Mouse (Mus musculus): ENCODE data around the gene Pi4k2a. TPM values are rescaled to one million over a fixed set of nuclear protein-coding genes. Genes with fewer than 3 reads are reported as not detected.

The Pi4k2a gene
- polyA plus RNA-seq, 1 experiment from 2014 or later = 20.9 TPM

DNA sequence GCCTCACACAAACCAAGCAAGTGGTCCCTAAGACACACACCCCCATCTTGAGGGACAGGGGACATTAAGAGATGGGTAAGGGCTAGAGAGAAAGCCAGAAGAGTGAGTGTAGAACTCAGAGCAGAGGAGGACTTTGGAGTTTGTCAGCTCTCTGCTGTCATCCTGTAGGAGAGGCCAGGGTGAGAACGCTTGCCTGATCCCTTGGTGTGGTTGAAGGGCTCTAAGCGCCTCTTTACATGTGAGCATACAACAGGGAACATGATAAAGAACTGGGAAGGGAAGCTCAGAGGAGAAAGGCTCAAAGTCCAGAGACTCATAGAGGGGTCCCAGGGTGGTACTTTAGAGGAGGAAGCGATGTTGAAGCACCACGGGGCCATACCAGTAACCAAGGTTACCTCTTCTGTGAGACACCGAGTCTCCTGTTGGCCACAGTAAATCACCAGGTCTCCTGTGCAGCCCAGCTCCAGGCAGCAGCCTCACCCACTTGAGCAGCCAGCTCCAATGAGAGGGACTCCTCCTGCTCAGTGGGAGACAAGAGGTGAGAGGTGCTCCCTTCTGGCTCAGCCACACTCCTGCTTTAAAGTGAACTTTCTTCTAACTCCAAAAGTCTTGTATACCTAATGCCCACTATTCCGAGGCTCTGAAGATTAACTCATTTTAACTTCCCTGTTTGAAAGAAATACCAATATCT, 33.4 kb upstream of the Pi4k2a start:
- H3K4me3 ChIP-seq (ENCODE audit: low read depth, low read length) = no peak overlapping the region
- H3K4me2 ChIP-seq (replicated peaks; ENCODE audit: low read depth, low read length) = no peak overlapping the region
- WGBS = 82% methylated on average over 6 of the region's 6 CpGs
- no peaks in the 10 kb centered on the region for H3K27me3 ChIP-seq (ENCODE audit: control insufficient read depth, insufficient read depth, low read length)
- DNase-seq (ENCODE audit: low spot score) = no peak
- no peak overlapping the region for H3K9ac ChIP-seq (ENCODE audit: low read depth, low read length)
- no peaks in the 10 kb centered on the region for H3K9me3 ChIP-seq (ENCODE audit: control insufficient read depth, low read length)
- ATAC-seq (ENCODE audit: low FRiP score) = no peak
- no peaks in the 10 kb centered on the region for H3K36me3 ChIP-seq (ENCODE audit: control insufficient read depth, insufficient read depth, low read length)
- H3K27ac ChIP-seq (ENCODE audit: low read depth, low read length) = no peak overlapping the region
- H3K4me1 ChIP-seq (replicated peaks; ENCODE audit: control insufficient read depth, insufficient read depth, low read length) = no peaks in the 10 kb centered on the region

DNA sequence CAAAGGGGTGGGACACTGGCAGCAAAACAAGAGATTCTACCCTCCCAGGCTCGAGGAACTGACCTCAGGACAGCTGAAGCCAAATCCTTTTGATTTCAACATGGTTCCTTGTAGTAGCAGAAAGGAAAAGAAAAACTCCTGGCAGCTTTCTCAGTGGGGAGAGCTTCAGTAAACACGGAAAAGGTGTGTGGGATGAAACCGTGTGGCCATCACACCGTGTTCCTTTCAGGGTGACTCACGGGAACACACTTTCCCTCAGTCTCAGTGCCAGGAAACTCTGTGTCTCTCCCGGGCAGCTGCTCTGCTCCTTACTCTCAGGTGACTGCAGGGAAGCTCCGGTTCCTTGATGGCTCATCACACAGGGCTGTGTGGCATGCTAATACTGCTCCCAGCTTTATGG, 31.8 kb upstream of the Pi4k2a start:
- H3K4me2 ChIP-seq (replicated peaks; ENCODE audit: low read depth, low read length) = no peak overlapping the region
- no peaks in the 10 kb centered on the region for H3K9me3 ChIP-seq (ENCODE audit: control insufficient read depth, low read length)
- no peaks in the 10 kb centered on the region for H3K4me1 ChIP-seq (replicated peaks; ENCODE audit: control insufficient read depth, insufficient read depth, low read length)
- H3K9ac ChIP-seq (ENCODE audit: low read depth, low read length) = no peak overlapping the region
- no peak overlapping the region for H3K4me3 ChIP-seq (ENCODE audit: low read depth, low read length)
- no peak overlapping the region for H3K27ac ChIP-seq (ENCODE audit: low read depth, low read length)
- H3K36me3 ChIP-seq (ENCODE audit: control insufficient read depth, insufficient read depth, low read length) = no peaks in the 10 kb centered on the region
- ATAC-seq (ENCODE audit: low FRiP score) = no peak
- DNase-seq (ENCODE audit: low spot score) = no peak
- WGBS = 80% methylated on average over 7 of the region's 7 CpGs
- H3K27me3 ChIP-seq (ENCODE audit: control insufficient read depth, insufficient read depth, low read length) = no peaks in the 10 kb centered on the region

DNA sequence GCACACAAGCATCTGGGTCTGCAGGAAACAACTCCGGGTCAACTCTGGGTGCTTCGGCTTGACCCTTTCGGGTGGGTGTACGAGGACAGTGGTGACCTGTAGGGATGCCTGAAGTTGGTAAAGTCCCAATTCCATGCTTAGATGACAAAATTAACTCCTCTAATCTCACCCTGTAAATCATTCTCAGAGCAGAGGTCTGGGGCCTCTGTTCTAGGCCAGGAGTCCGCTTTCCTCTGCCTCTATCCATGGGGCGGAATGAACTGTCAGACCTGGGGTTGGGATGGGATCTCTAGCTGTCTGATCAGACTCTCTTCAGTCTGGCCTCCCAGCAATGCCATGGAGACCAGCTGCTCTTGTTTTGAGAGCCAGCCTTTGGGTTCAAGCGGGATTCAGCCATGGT, 28.8 kb upstream of the Pi4k2a start:
- Histone ChIP-seq H3K9ac (ENCODE audit: low read depth, low read length) (no peak overlapping the region), H3K4me1 (replicated peaks; ENCODE audit: control insufficient read depth, insufficient read depth, low read length) (no peaks in the 10 kb centered on the region), H3K36me3 (ENCODE audit: control insufficient read depth, insufficient read depth, low read length) (no peaks in the 10 kb centered on the region), H3K4me3 (ENCODE audit: low read depth, low read length) (no peak overlapping the region), H3K27me3 (ENCODE audit: control insufficient read depth, insufficient read depth, low read length) (no peaks in the 10 kb centered on the region), H3K9me3 (ENCODE audit: control insufficient read depth, low read length) (no peaks in the 10 kb centered on the region), H3K4me2 (replicated peaks; ENCODE audit: low read depth, low read length) (no peak overlapping the region), H3K27ac (ENCODE audit: low read depth, low read length) (no peak overlapping the region)
- DNase-seq (ENCODE audit: low spot score) (no peak), ATAC-seq (ENCODE audit: low FRiP score) (no peak)
- 95% methylated on average over 7 of the region's 7 CpGs for WGBS

DNA sequence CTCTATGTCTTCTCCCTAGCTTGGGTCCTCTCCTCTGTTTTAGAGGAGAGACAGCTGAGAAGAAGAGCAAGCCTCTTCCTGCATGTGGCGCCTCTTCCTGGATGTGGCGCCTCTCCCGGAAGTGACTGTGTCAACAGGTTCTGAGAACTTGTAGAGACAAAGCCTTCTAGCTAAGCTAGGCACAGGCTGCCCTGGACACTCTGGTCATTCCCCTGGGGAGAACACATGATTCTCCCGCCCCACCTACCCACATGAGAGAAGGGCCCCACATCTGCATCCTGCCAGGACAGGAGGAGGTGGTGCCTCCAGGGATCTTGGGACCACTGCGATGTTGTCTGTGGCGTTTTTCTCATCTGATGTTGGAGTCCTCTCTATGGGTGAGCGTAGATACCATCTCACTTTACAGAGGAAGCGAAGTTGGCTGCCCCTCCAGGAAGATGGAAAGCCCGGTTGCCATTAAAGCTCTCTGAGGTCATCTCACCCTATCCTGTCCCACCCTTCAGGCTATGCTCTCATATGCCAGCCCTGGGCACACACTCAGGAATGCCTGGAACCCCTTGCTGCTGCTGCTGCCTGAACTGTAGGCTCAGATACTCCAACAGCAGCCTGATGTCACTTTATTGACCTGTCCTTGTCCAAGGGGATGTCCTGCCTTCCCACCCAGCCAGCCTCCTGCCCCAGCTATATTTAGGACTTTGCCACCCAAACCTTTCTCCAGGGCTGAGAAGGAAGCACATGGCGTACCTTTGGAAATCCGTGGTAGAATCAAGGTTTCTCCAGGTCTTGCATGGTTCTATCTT, 21.6 kb upstream of the Pi4k2a start:
- no peaks in the 10 kb centered on the region for H3K9me3 ChIP-seq (ENCODE audit: control insufficient read depth, low read length)
- H3K4me3 ChIP-seq (ENCODE audit: low read depth, low read length) = no peak overlapping the region
- no peak for ATAC-seq (ENCODE audit: low FRiP score)
- 85% methylated on average over 11 of the region's 11 CpGs for WGBS
- no peak overlapping the region for H3K4me2 ChIP-seq (replicated peaks; ENCODE audit: low read depth, low read length)
- H3K27ac ChIP-seq (ENCODE audit: low read depth, low read length) = no peak overlapping the region
- H3K9ac ChIP-seq (ENCODE audit: low read depth, low read length) = no peak overlapping the region
- no peaks in the 10 kb centered on the region for H3K4me1 ChIP-seq (replicated peaks; ENCODE audit: control insufficient read depth, insufficient read depth, low read length)
- no peaks in the 10 kb centered on the region; the same call in 1 of the 2 replicates for H3K27me3 ChIP-seq (ENCODE audit: control insufficient read depth, insufficient read depth, low read length)
- no peaks in the 10 kb centered on the region for H3K36me3 ChIP-seq (ENCODE audit: control insufficient read depth, insufficient read depth, low read length)
- no peak for DNase-seq (ENCODE audit: low spot score)

DNA sequence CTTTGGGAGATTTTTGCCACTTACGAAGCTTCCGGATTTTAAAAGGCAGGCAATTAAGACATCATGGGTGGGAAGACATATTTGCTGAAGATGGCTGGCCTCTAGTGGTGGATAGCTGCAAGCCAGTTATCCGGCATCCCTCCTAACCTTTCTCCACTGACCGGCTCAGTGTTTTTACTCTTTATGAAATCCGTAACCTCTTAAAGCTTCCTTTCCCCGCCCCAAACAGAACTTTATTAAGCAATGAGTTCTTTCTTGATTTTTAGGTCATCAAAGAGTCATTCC, 21.1 kb upstream of the Pi4k2a start:
- no peak for ATAC-seq (ENCODE audit: low FRiP score)
- no peak overlapping the region for H3K4me3 ChIP-seq (ENCODE audit: low read depth, low read length)

DNA sequence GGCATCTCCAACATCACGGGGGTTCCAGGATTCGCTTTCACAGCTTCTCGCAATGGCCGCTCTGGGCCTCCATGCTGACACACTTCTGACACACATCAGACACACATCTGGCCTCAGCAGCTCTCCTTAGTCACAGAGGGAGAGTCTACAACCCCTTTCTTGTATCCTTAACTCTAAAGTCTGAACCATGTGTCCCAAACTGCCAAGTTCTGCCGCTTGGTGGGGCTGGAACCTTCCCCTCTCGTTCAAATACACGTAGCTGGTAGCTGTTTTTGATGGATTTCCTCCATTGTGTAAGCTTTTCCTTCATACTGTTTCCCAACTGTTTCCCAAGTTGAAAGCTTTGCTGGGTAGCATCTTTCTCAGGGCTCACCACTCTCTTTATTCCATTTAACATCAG, 19.0 kb upstream of the Pi4k2a start:
- no peaks in the 10 kb centered on the region for H3K9me3 ChIP-seq (ENCODE audit: control insufficient read depth, low read length)
- H3K36me3 ChIP-seq (ENCODE audit: control insufficient read depth, insufficient read depth, low read length) = peaks cover 5% of the 10 kb centered on the region; the same call in 1 of the 2 replicates
- ATAC-seq (ENCODE audit: low FRiP score) (no peak), DNase-seq (ENCODE audit: low spot score) (no peak)
- no peaks in the 10 kb centered on the region; the same call in 1 of the 2 replicates for H3K27me3 ChIP-seq (ENCODE audit: control insufficient read depth, insufficient read depth, low read length)
- no peak overlapping the region for H3K4me2 ChIP-seq (replicated peaks; ENCODE audit: low read depth, low read length)
- WGBS = 75% methylated on average over 7 of the region's 7 CpGs
- no peak overlapping the region for H3K9ac ChIP-seq (ENCODE audit: low read depth, low read length)
- H3K4me1 ChIP-seq (replicated peaks; ENCODE audit: control insufficient read depth, insufficient read depth, low read length) = no peaks in the 10 kb centered on the region
- no peak overlapping the region for H3K4me3 ChIP-seq (ENCODE audit: low read depth, low read length)
- H3K27ac ChIP-seq (ENCODE audit: low read depth, low read length) = no peak overlapping the region

More for the DNA sequence above, 21.1 kb upstream of the Pi4k2a start:
- H3K9ac ChIP-seq (ENCODE audit: low read depth, low read length) = no peak overlapping the region
- no peak for DNase-seq (ENCODE audit: low spot score)
- H3K27me3 ChIP-seq (ENCODE audit: control insufficient read depth, insufficient read depth, low read length) = no peaks in the 10 kb centered on the region; the same call in 1 of the 2 replicates
- no peak overlapping the region for H3K27ac ChIP-seq (ENCODE audit: low read depth, low read length)
- no peaks in the 10 kb centered on the region for H3K4me1 ChIP-seq (replicated peaks; ENCODE audit: control insufficient read depth, insufficient read depth, low read length)
- no peaks in the 10 kb centered on the region for H3K36me3 ChIP-seq (ENCODE audit: control insufficient read depth, insufficient read depth, low read length)
- H3K9me3 ChIP-seq (ENCODE audit: control insufficient read depth, low read length) = no peaks in the 10 kb centered on the region
- WGBS = 69% methylated on average over 6 of the region's 6 CpGs
- H3K4me2 ChIP-seq (replicated peaks; ENCODE audit: low read depth, low read length) = no peak overlapping the region

DNA sequence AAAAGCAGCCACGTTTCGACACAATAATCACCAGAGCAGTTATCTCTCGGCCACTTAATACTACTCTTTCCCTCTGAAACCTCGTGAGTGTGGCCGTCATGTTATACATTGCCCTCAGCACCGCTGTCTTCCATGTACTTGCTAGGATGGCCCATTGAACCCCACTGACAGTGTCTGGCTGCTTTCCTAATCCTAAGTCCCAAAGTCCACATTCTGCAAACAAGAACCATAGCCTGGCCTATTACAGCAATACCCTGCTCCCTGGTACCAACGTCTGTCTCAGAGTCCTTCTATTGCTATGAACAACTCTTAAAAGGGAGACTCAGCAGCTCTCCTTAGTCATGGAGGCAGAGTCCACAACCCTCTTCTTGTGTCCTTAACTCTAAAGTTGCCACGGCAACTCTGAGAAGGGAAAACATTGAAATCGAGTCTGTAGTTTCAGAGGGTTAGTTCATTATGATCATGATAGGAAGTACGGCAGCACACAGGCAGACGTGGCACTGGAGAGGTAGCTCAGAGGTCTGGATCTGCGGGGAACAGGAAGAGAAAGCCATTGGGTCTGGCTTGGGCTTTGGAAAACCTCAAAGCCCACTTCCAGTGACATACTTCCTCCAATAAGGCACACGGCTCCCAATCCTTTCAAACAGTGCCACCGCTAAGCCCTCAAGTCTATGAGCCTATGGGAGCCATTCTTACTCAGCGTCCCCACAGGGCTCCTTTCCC, 18.2 kb upstream of the Pi4k2a start:
- no peak for ATAC-seq (ENCODE audit: low FRiP score)
- WGBS = 83% methylated on average over 15 of the region's 15 CpGs

DNA sequence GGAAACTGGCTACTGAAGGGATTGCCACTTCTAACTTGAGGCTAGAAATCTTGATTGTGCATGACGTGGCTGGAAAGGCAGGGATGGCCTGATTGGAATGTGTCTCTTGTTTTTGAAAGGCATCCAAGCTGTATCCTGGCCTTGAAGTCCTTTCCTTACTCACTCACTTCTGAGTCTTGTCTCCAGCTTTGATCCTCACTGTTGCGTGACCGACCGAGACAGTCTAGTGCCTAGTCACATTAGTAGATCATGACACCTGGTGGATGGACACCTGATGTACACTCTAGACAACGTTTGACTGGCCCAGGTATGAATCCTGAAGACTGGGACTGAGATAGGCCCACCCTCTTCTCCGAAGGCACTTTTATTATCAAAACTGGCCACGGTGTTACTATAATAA, 17.5 kb upstream of the Pi4k2a start:
- ATAC-seq (ENCODE audit: low FRiP score) = no peak
- H3K9ac ChIP-seq (ENCODE audit: low read depth, low read length) = no peak overlapping the region
- H3K4me3 ChIP-seq (ENCODE audit: low read depth, low read length) = no peak overlapping the region
- no peaks in the 10 kb centered on the region for H3K4me1 ChIP-seq (replicated peaks; ENCODE audit: control insufficient read depth, insufficient read depth, low read length)
- no peaks in the 10 kb centered on the region for H3K9me3 ChIP-seq (ENCODE audit: control insufficient read depth, low read length)
- no peak overlapping the region for H3K27ac ChIP-seq (ENCODE audit: low read depth, low read length)
- H3K4me2 ChIP-seq (replicated peaks; ENCODE audit: low read depth, low read length) = no peak overlapping the region
- no peaks in the 10 kb centered on the region; the same call in 1 of the 2 replicates for H3K27me3 ChIP-seq (ENCODE audit: control insufficient read depth, insufficient read depth, low read length)
- peaks cover 5% of the 10 kb centered on the region; the same call in 1 of the 2 replicates for H3K36me3 ChIP-seq (ENCODE audit: control insufficient read depth, insufficient read depth, low read length)
- no peak for DNase-seq (ENCODE audit: low spot score)
- WGBS = 81% methylated on average over 7 of the region's 7 CpGs

More for the DNA sequence above, 18.2 kb upstream of the Pi4k2a start:
- no peak overlapping the region for H3K27ac ChIP-seq (ENCODE audit: low read depth, low read length)
- H3K36me3 ChIP-seq (ENCODE audit: control insufficient read depth, insufficient read depth, low read length) = peaks cover 5% of the 10 kb centered on the region; the same call in 1 of the 2 replicates
- H3K4me1 ChIP-seq (replicated peaks; ENCODE audit: control insufficient read depth, insufficient read depth, low read length) = no peaks in the 10 kb centered on the region
- no peaks in the 10 kb centered on the region; the same call in 1 of the 2 replicates for H3K27me3 ChIP-seq (ENCODE audit: control insufficient read depth, insufficient read depth, low read length)
- no peaks in the 10 kb centered on the region for H3K9me3 ChIP-seq (ENCODE audit: control insufficient read depth, low read length)
- no peak for DNase-seq (ENCODE audit: low spot score)
- no peak overlapping the region for H3K9ac ChIP-seq (ENCODE audit: low read depth, low read length)
- H3K4me3 ChIP-seq (ENCODE audit: low read depth, low read length) = no peak overlapping the region
- H3K4me2 ChIP-seq (replicated peaks; ENCODE audit: low read depth, low read length) = no peak overlapping the region

Data from hindbrain, embryonic 11.5 days (tissue).